Mouse (Mus musculus): ENCODE measurements around the gene Casp12. TPM values are rescaled to one million over a fixed set of nuclear protein-coding genes. Genes with fewer than 3 reads are reported as not detected.

Gene Casp12
- total and polyA plus RNA-seq, 2 experiments from 2014 or later, result 0.84 to 0.90 TPM

DNA sequence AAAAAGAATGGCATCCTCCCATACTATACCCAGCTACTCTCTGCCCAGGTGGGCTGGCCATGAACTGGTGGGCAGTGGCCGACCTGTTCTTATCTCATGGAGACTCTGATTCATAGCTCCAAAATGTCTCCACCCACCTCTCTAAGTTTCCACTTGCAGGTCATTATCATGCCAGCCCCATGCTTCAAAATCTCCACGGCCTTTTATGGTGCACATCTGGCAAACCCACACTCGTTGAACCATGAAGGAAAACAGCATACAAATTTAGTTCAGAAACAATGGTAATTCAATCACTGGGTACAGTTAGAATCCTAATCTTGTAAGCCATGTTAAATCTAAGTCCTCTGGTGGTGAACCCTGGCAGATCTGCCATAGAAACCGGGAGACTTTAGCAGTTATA is 33.8 kb upstream of the Casp12 start:
- DNase-seq (no peak), ATAC-seq (no peak)
- Histone ChIP-seq H3K4me1 (ENCODE audit: insufficient read depth) (no peaks in the 10 kb centered on the region), H3K4me2 (ENCODE audit: low read depth) (no peak overlapping the region), H3K27ac (ENCODE audit: low read depth, low read length) (no peak overlapping the region), H3K9ac (no peak overlapping the region), H3K4me3 (ENCODE audit: low read depth, low read length) (no peak overlapping the region), H3K36me3 (ENCODE audit: insufficient read depth) (no peaks in the 10 kb centered on the region), H3K27me3 (ENCODE audit: insufficient read depth, low read length) (no peaks in the 10 kb centered on the region), H3K9me3 (ENCODE audit: low read length) (no peaks in the 10 kb centered on the region)
- 71% methylated on average over 4 of the region's 4 CpGs for WGBS
- no peak for TF ChIP-seq CTCF (IDR thresholded peaks at IDR 0.05; ENCODE audit: low read depth)

DNA sequence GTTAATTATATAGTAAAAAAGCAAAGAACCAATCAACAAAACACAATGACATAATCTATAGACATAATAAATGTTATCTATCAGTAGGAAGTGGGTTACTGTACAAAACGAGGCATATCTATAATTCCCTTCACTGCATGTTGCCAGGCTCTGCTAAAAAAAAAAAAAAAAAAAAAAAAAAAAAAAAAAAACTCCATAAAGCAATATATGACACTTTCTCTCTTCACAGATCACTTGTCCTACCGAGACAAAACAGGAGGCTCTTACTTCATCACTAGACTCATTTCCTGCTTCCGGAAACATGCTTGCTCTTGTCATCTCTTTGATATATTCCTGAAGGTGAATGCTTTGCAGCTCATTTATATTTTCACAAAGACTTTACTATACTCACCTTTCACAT is 17.0 kb upstream of the Casp12 start:
- TF ChIP-seq CTCF (IDR thresholded peaks at IDR 0.05; ENCODE audit: low read depth), result no peak
- 75% methylated on average over 3 of the region's 3 CpGs for WGBS
- H3K27ac ChIP-seq (ENCODE audit: low read depth, low read length), result no peak overlapping the region

DNA sequence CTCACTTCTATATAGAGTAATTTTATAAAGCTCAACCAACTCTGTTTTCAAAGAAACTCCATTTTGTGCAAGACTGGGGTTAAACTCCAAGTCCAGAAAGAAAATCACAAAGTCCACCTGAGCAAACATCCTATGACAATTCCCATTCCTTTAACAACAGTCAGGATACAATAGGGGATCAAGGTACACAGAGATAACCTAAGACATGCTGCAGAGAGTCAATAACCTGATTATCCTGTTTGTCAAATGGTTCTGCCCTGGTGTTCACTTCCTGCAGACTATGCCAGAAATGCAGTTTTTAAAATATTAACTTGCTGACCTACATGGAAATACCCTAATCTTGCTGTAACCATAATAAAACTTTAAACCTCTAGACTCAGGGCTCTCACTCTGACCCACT is 12.8 kb upstream of the Casp12 start:
- Histone ChIP-seq H3K4me2 (ENCODE audit: low read depth) (no peak overlapping the region), H3K9ac (no peak overlapping the region), H3K27ac (ENCODE audit: low read depth, low read length) (no peak overlapping the region), H3K27me3 (ENCODE audit: insufficient read depth, low read length) (no peaks in the 10 kb centered on the region), H3K36me3 (ENCODE audit: insufficient read depth) (no peaks in the 10 kb centered on the region), H3K4me1 (ENCODE audit: insufficient read depth) (no peaks in the 10 kb centered on the region), H3K4me3 (ENCODE audit: low read depth, low read length) (no peak overlapping the region), H3K9me3 (ENCODE audit: low read length) (no peaks in the 10 kb centered on the region)
- no peak for TF ChIP-seq CTCF (IDR thresholded peaks at IDR 0.05; ENCODE audit: low read depth)
- DNase-seq (no peak), ATAC-seq (no peak)

More for the DNA sequence above, 17.0 kb upstream of the Casp12 start:
- H3K4me3 ChIP-seq (ENCODE audit: low read depth, low read length), result no peak overlapping the region
- no peaks in the 10 kb centered on the region for H3K27me3 ChIP-seq (ENCODE audit: insufficient read depth, low read length)
- H3K4me1 ChIP-seq (ENCODE audit: insufficient read depth), result no peaks in the 10 kb centered on the region
- no peak for ATAC-seq
- no peaks in the 10 kb centered on the region for H3K9me3 ChIP-seq (ENCODE audit: low read length)
- H3K36me3 ChIP-seq (ENCODE audit: insufficient read depth), result no peaks in the 10 kb centered on the region
- H3K4me2 ChIP-seq (ENCODE audit: low read depth), result no peak overlapping the region
- H3K9ac ChIP-seq, result no peak overlapping the region
- DNase-seq, result no peak

DNA sequence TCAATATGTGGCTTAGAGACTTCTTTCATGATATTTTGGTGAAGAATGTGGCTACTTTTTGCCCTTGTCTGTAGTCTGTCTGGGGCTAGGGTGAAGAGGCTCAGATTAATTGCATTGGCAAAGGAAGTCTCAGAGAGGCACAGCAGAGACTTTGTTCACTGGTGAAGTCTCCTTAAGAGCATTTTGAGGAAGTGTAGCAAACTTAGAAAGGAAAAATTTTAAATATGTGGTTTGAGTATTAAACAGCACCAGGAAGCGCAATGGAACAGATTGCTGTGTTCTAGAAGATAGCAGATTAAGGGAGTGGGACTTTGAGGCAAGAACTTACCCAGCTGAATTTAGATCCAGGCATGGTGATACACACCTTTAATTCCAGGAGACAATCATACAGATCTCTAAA is 11.8 kb upstream of the Casp12 start:
- Histone ChIP-seq H3K4me2 (ENCODE audit: low read depth) (no peak overlapping the region), H3K27me3 (ENCODE audit: insufficient read depth, low read length) (no peaks in the 10 kb centered on the region), H3K36me3 (ENCODE audit: insufficient read depth) (no peaks in the 10 kb centered on the region), H3K27ac (ENCODE audit: low read depth, low read length) (no peak overlapping the region), H3K9me3 (ENCODE audit: low read length) (no peaks in the 10 kb centered on the region), H3K4me3 (ENCODE audit: low read depth, low read length) (no peak overlapping the region), H3K4me1 (ENCODE audit: insufficient read depth) (no peaks in the 10 kb centered on the region), H3K9ac (no peak overlapping the region)
- TF ChIP-seq CTCF (IDR thresholded peaks at IDR 0.05; ENCODE audit: low read depth), result no peak
- ATAC-seq, result no peak
- DNase-seq, result no peak
- WGBS, result 94% methylated on average over 1 of the region's 1 CpGs

DNA sequence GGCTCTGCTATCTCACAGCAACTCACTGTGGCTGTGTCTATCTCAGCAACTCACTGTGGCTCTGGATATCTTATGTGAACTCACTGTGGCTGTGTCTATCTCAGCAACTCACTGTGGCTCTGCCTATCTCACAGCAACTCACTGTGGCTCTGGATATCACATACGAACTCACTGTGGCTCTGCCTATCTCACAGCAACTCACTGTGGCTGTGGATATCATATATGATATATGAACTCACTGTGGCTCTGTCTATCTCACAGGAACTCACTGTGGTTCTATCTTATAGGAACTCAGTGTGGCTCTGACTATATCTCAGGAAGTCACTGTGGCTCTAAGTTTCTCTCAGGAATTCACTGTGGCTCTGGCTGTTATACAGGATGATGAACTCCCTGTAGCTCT is 2.1 kb upstream of the Casp12 start:
- H3K27ac ChIP-seq (ENCODE audit: low read depth, low read length), result no peak overlapping the region
- no peaks in the 10 kb centered on the region for H3K4me1 ChIP-seq (ENCODE audit: insufficient read depth)
- WGBS, result 88% methylated on average over 1 of the region's 1 CpGs
- no peaks in the 10 kb centered on the region for H3K9me3 ChIP-seq (ENCODE audit: low read length)
- no peak for ATAC-seq
- no peak overlapping the region for H3K9ac ChIP-seq
- no peak overlapping the region for H3K4me2 ChIP-seq (ENCODE audit: low read depth)
- no peaks in the 10 kb centered on the region for H3K36me3 ChIP-seq (ENCODE audit: insufficient read depth)
- H3K4me3 ChIP-seq (ENCODE audit: low read depth, low read length), result no peak overlapping the region
- no peak for DNase-seq
- no peak for TF ChIP-seq CTCF (IDR thresholded peaks at IDR 0.05; ENCODE audit: low read depth)
- no peaks in the 10 kb centered on the region for H3K27me3 ChIP-seq (ENCODE audit: insufficient read depth, low read length)

DNA sequence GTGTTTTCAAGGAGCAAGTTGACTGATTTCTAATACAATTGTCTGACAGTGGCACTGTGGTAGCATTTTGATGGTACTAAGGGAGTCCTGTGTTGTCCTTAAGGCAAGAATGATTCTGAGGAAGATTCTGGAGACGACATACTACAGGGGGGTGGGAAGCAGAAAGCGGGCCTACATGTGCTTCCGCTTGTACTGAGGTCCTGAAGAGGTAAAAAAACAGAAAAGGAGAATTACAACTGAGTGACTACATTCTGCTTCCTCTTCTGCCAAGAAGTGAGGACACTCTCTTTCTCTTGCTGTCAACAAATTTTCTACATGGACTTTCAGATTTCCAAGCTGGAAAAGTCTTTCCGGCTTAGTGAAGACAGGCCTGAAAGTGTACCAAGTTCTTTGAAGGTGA is 1.1 kb upstream of the Casp12 start:
- no peak for TF ChIP-seq CTCF (IDR thresholded peaks at IDR 0.05; ENCODE audit: low read depth)
- ATAC-seq, result no peak
- Histone ChIP-seq H3K36me3 (ENCODE audit: insufficient read depth) (no peaks in the 10 kb centered on the region), H3K9ac (no peak overlapping the region), H3K27ac (ENCODE audit: low read depth, low read length) (no peak overlapping the region), H3K4me3 (ENCODE audit: low read depth, low read length) (no peak overlapping the region), H3K4me1 (ENCODE audit: insufficient read depth) (no peaks in the 10 kb centered on the region), H3K4me2 (ENCODE audit: low read depth) (no peak overlapping the region), H3K9me3 (ENCODE audit: low read length) (no peaks in the 10 kb centered on the region), H3K27me3 (ENCODE audit: insufficient read depth, low read length) (no peaks in the 10 kb centered on the region)
- DNase-seq, result no peak
- 92% methylated on average over 4 of the region's 4 CpGs for WGBS

DNA sequence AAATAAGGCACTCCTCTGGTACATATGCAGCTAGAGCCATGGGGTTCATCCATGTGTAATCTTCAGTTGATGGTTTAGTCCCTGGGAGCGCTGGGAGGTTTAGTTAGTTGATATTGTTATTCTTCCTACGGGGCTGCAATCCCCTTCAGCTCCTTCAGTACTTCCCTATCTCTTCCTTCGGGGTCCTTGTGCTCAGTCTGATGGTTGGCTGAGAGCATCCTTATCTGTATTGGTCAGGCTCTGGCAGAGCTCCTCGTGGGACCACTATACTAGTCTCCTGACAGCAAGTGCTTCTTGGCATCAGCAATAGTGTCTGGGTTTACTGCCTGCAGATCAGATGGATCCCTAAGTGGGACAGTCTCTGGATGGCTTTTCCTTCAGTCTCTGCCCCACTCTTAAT is 2.2 kb downstream of the Casp12 start:
- no peak overlapping the region for H3K27ac ChIP-seq (ENCODE audit: low read depth, low read length)
- 82% methylated on average over 4 of the region's 4 CpGs for WGBS
- no peak for TF ChIP-seq CTCF (IDR thresholded peaks at IDR 0.05; ENCODE audit: low read depth)
- no peaks in the 10 kb centered on the region for H3K27me3 ChIP-seq (ENCODE audit: insufficient read depth, low read length)
- ATAC-seq (no peak), DNase-seq (no peak)
- no peak overlapping the region for H3K4me3 ChIP-seq (ENCODE audit: low read depth, low read length)
- H3K4me1 ChIP-seq (ENCODE audit: insufficient read depth), result no peaks in the 10 kb centered on the region
- H3K9ac ChIP-seq, result no peak overlapping the region
- no peak overlapping the region for H3K4me2 ChIP-seq (ENCODE audit: low read depth)
- H3K9me3 ChIP-seq (ENCODE audit: low read length), result no peaks in the 10 kb centered on the region
- H3K36me3 ChIP-seq (ENCODE audit: insufficient read depth), result no peaks in the 10 kb centered on the region

DNA sequence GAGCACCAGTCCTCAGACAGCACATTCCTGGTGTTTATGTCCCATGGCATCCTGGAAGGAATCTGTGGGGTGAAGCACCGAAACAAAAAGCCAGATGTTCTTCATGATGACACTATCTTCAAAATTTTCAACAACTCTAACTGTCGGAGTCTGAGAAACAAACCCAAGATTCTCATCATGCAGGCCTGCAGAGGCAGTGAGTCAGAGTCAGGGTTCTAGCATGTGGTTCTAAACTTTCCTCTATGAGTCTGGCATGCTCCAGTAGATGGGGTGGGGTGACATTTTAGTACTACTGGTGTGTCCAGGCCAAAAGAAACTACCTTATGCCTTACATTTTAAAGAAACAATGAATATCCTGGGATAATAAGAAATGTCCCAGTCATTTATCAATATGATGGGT is 8.4 kb downstream of the Casp12 start:
- DNase-seq, result no peak

More for the DNA sequence above, 8.4 kb downstream of the Casp12 start:
- Histone ChIP-seq H3K27ac (ENCODE audit: low read depth, low read length) (no peak overlapping the region), H3K4me3 (ENCODE audit: low read depth, low read length) (no peak overlapping the region), H3K4me1 (ENCODE audit: insufficient read depth) (no peaks in the 10 kb centered on the region), H3K36me3 (ENCODE audit: insufficient read depth) (no peaks in the 10 kb centered on the region), H3K4me2 (ENCODE audit: low read depth) (no peak overlapping the region), H3K9me3 (ENCODE audit: low read length) (no peaks in the 10 kb centered on the region), H3K27me3 (ENCODE audit: insufficient read depth, low read length) (no peaks in the 10 kb centered on the region), H3K9ac (no peak overlapping the region)
- TF ChIP-seq CTCF (IDR thresholded peaks at IDR 0.05; ENCODE audit: low read depth), result no peak
- WGBS, result 89% methylated on average over 2 of the region's 2 CpGs
- ATAC-seq, result no peak

Data from forebrain, postnatal 0 days (tissue).